Mouse (Mus musculus): ENCODE measurements at regions not wholly inside any gene's neighbourhood (a gene's known extent, or its start where the extent isn't known, plus 50 kb on each side); places are given as distances from the start of the nearest gene placed in this dataset.

DNA sequence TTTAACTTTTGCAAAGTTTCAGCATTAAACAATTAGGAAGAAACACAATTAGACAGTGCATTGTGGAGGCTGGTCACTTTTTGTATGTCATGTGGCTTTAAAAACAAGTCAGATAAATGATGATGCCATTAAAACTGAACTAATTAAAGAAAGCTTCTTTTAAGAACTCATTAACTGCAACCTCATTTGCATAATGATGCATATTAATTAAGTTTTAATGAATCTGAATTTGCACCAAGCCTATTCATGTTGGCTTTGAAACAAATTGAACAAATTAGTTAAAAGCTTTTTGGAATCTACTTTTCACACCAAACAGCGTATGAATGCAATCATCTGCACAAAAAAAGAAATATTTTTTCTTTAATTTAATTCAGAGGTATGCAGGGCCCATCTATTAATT, 367.3 kb downstream of the Vrk1 start:
- Histone ChIP-seq H3K4me3 (replicated peaks) (no peak overlapping the region), H3K27me3 (replicated peaks) (no peaks in the 10 kb centered on the region), H3K9me3 (peaks cover 41% of the 10 kb centered on the region), H3K36me3 (replicated peaks; ENCODE audit: low read length) (no peaks in the 10 kb centered on the region), H3K4me1 (no peaks in the 10 kb centered on the region)
- TF ChIP-seq FLI1 (IDR thresholded peaks at IDR 0.05; ENCODE audit: low read length) (no peak), GATA1 (IDR thresholded peaks at IDR 0.05; ENCODE audit: borderline replicate concordance, low read length) (no peak)

GRCm38 (mm10) chr12:106377761-106378160, 367.7 kb downstream of the Vrk1 start:
- no peak overlapping the region for H3K4me3 ChIP-seq (replicated peaks)
- no peaks in the 10 kb centered on the region for H3K4me1 ChIP-seq
- peaks cover 37% of the 10 kb centered on the region for H3K9me3 ChIP-seq
- no peaks in the 10 kb centered on the region for H3K36me3 ChIP-seq (replicated peaks; ENCODE audit: low read length)
- H3K27me3 ChIP-seq (replicated peaks): no peaks in the 10 kb centered on the region
- TF ChIP-seq FLI1 (IDR thresholded peaks at IDR 0.05; ENCODE audit: low read length): no peak
- TF ChIP-seq GATA1 (IDR thresholded peaks at IDR 0.05; ENCODE audit: borderline replicate concordance, low read length): no peak

GRCm38 (mm10) chr12:106378303-106379075, 368.5 kb downstream of the Vrk1 start:
- no peaks in the 10 kb centered on the region for H3K4me1 ChIP-seq
- no peaks in the 10 kb centered on the region for H3K27me3 ChIP-seq (replicated peaks)
- TF ChIP-seq GATA1 (IDR thresholded peaks at IDR 0.05; ENCODE audit: borderline replicate concordance, low read length) (no peak), FLI1 (IDR thresholded peaks at IDR 0.05; ENCODE audit: low read length) (no peak)
- peaks cover 38% of the 10 kb centered on the region for H3K9me3 ChIP-seq
- H3K36me3 ChIP-seq (replicated peaks; ENCODE audit: low read length): no peaks in the 10 kb centered on the region
- H3K4me3 ChIP-seq (replicated peaks): no peak overlapping the region

DNA sequence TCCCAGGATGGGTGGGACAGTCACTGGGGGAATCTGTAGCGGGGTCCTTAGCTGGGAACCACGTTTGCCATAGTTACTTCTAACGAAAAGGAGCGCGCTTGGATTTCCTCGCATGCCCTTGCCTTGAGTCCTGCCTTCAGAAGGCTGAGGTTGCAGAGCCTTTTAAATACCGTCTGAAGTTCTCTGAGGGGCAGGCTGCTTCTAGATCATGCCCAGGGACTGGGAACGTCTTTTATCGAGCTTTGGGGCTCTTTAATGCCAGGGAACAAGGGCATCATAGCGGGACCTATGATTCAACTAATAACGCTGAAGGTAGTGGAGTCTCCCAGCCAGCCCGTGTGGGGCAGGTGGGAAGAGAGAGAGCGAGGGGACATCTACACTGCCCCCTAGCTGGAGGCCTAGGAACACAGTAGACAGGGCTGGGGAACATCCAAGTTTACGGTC, 369.1 kb downstream of the Vrk1 start:
- Histone ChIP-seq H3K36me3 (replicated peaks; ENCODE audit: low read length) (no peaks in the 10 kb centered on the region), H3K27me3 (replicated peaks) (no peaks in the 10 kb centered on the region), H3K9me3 (peaks cover 45% of the 10 kb centered on the region), H3K4me1 (no peaks in the 10 kb centered on the region), H3K4me3 (replicated peaks) (no peak overlapping the region)
- no peak for TF ChIP-seq FLI1 (IDR thresholded peaks at IDR 0.05; ENCODE audit: low read length)
- TF ChIP-seq GATA1 (IDR thresholded peaks at IDR 0.05; ENCODE audit: borderline replicate concordance, low read length): no peak

DNA sequence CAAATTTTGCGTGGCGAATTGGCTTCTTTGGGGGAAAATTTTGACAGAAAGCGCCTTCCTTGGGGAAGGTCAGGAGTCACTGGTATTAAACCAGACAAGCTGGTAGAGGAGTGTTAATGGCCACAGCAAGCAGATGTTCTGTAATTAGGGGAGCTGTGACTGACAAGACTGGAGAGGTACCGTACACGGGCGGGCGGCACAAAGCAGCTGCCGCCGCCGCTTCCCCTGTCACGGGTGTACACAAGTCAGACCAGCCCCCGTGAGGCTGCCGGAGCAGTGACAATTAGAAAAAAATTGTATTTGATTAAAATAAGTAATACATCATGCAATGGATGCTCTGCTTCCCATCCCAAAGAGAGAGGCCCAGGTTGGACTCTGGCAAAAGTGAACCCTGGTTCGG, 369.8 kb downstream of the Vrk1 start:
- no peaks in the 10 kb centered on the region for H3K4me1 ChIP-seq
- no peak overlapping the region for H3K4me3 ChIP-seq (replicated peaks)
- H3K36me3 ChIP-seq (replicated peaks; ENCODE audit: low read length): no peaks in the 10 kb centered on the region
- no peak for TF ChIP-seq GATA1 (IDR thresholded peaks at IDR 0.05; ENCODE audit: borderline replicate concordance, low read length)
- peaks cover 45% of the 10 kb centered on the region for H3K9me3 ChIP-seq
- no peaks in the 10 kb centered on the region for H3K27me3 ChIP-seq (replicated peaks)

- no peaks in the 10 kb centered on the region for H3K27me3 ChIP-seq (replicated peaks)
- H3K4me1 ChIP-seq: no peaks in the 10 kb centered on the region
- TF ChIP-seq FLI1 (IDR thresholded peaks at IDR 0.05; ENCODE audit: low read length) (no peak), GATA1 (IDR thresholded peaks at IDR 0.05; ENCODE audit: borderline replicate concordance, low read length) (no peak)
- no peak overlapping the region for H3K4me3 ChIP-seq (replicated peaks)
- peaks cover 54% of the 10 kb centered on the region for H3K9me3 ChIP-seq
- H3K36me3 ChIP-seq (replicated peaks; ENCODE audit: low read length): no peaks in the 10 kb centered on the region
Measured at GRCm38 (mm10) chr12:106381821-106382220, 371.8 kb downstream of the Vrk1 start.

- Histone ChIP-seq H3K9me3 (peaks cover 65% of the 10 kb centered on the region), H3K36me3 (replicated peaks; ENCODE audit: low read length) (no peaks in the 10 kb centered on the region), H3K4me1 (no peaks in the 10 kb centered on the region), H3K27me3 (replicated peaks) (no peaks in the 10 kb centered on the region), H3K4me3 (replicated peaks) (no peak overlapping the region)
- TF ChIP-seq FLI1 (IDR thresholded peaks at IDR 0.05; ENCODE audit: low read length) (no peak), GATA1 (IDR thresholded peaks at IDR 0.05; ENCODE audit: borderline replicate concordance, low read length) (no peak)
Measured at GRCm38 (mm10) chr12:106389214-106389613, 379.2 kb downstream of the Vrk1 start.

DNA sequence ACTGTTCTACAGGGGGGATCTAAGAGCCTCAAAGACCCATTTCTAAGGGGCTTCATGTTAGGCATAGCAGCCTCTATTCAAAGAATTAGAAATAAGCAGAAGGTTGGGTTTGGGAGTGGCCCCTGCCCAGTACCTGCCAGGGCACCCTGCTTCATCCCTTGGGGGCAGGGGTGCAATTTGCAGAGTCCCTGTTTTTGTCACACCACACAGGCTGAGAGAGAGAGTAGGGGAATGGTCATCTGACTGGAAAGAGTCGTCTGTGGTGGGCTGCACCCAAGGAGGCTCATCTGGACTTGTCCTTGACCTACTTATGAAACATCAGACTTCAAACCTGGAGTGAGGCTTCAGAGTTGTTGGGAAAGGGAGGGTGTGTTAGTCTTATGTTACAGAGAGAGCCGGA, 382.3 kb downstream of the Vrk1 start:
- no peaks in the 10 kb centered on the region for H3K4me1 ChIP-seq
- H3K4me3 ChIP-seq (replicated peaks): no peak overlapping the region
- no peaks in the 10 kb centered on the region for H3K27me3 ChIP-seq (replicated peaks)
- peaks cover 67% of the 10 kb centered on the region for H3K9me3 ChIP-seq
- TF ChIP-seq GATA1 (IDR thresholded peaks at IDR 0.05; ENCODE audit: borderline replicate concordance, low read length) (no peak), FLI1 (IDR thresholded peaks at IDR 0.05; ENCODE audit: low read length) (no peak)
- H3K36me3 ChIP-seq (replicated peaks; ENCODE audit: low read length): no peaks in the 10 kb centered on the region

DNA sequence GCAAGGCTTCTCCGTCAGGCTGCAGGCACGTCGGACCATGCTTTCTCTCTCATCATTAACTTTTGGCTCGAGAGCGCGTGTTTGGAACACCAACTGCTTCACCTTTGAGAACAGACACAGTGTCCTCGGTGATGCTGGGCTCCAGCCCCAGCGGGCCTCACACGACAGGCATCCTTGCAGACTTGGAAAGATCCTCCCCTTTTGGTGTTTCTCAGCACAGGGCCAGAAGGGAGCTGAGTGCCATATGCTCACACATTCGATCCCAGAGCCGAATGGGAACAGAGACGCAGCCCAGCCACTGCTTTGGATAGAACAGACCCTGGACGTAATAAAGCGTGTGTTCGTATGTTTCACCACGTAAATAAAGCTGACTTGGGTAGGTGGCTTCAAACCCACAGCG, 389.1 kb downstream of the Vrk1 start:
- peaks cover 79% of the 10 kb centered on the region for H3K9me3 ChIP-seq
- H3K4me3 ChIP-seq (replicated peaks): no peak overlapping the region
- no peaks in the 10 kb centered on the region for H3K36me3 ChIP-seq (replicated peaks; ENCODE audit: low read length)
- TF ChIP-seq FLI1 (IDR thresholded peaks at IDR 0.05; ENCODE audit: low read length) (no peak), GATA1 (IDR thresholded peaks at IDR 0.05; ENCODE audit: borderline replicate concordance, low read length) (no peak)
- no peaks in the 10 kb centered on the region for H3K27me3 ChIP-seq (replicated peaks)
- H3K4me1 ChIP-seq: no peaks in the 10 kb centered on the region

DNA sequence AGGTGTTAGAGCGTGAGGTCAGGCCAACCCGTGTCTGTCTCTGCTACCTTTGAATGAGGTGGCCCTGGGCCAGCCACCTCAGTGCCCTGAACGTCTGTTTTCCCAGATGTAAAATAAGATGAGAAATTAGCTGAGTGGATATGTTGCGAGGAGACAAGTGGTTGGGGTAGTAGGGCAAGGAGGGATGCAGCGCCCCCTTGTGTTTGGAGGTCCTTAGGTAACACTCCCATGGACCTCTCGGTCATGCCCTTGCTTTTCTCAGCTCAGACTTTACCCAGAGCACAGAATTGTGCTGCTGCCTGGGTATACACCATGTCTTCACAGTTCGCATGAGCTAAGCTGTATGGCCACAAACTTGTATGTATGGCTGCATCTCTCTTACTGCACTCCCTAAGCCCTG, 401.0 kb downstream of the Vrk1 start:
- no peaks in the 10 kb centered on the region for H3K4me1 ChIP-seq
- no peaks in the 10 kb centered on the region for H3K27me3 ChIP-seq (replicated peaks)
- no peak overlapping the region for H3K4me3 ChIP-seq (replicated peaks)
- H3K36me3 ChIP-seq (replicated peaks; ENCODE audit: low read length): no peaks in the 10 kb centered on the region
- no peak for TF ChIP-seq FLI1 (IDR thresholded peaks at IDR 0.05; ENCODE audit: low read length)
- TF ChIP-seq GATA1 (IDR thresholded peaks at IDR 0.05; ENCODE audit: borderline replicate concordance, low read length): no peak
- H3K9me3 ChIP-seq: peaks cover 66% of the 10 kb centered on the region
